Mouse (Mus musculus): ENCODE results near the gene Fscn1. TPM values are rescaled to one million over a fixed set of nuclear protein-coding genes. Genes with fewer than 3 reads are reported as not detected.

Gene Fscn1
- 230 and 247 TPM in 2 replicates for polyA plus RNA-seq (2014; fragmentation: Nextera tagmentation; extraction: Ambion mirVana)

DNA sequence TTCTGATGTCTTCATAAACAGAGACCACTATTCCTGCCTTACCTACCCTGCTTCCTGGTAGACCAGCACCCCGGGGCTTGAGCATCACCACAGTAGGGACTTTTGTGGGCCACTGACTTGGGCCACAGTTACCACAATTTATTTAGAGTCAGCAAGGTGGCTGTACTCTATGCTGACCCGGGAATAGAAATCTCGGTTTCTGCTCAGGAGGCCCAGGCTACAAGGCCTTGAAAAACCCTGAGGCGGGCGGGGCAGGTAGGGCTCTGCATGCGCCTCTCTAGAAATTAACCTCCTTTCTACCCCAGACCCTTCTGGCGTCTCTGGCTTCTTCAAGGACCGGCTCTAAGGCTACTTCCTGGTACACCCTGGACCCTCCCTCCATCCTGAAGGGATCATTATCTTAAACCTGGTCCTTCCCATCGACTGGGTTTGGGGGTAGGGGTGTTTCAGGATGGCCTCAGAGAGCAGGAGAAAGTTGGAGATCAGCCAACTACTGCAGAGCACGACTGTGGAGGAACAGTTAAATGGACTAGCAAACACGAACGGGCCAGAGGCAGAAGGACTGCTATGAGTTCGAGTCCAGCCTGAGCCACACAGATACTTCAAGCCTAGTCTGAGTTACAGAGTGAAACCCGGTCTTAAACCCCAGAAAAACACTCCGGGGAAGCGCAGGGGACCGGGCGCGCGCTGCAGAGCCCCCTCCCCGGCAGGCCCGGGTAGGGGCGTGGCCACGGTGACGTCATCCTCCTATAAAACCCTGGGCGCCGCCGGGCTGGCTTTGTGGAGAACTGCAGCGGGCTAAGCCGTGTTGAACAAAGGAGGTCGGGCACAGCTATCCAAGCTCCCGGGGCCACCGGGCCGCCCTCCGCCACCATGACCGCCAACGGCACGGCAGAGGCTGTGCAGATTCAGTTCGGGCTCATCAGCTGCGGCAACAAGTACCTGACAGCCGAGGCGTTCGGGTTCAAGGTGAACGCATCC, at the start of gene Fscn1:
Gene Fscn1 (plus strand): TSS at position 768 of the 981 bp plus-strand sequence.
- DNase-seq (ENCODE audit: low spot score): peak; percentile 99
- Histone ChIP-seq H3K9me3 (ENCODE audit: control insufficient read depth, low read length) (no peaks in the 10 kb centered on the region), H3K36me3 (ENCODE audit: control insufficient read depth, insufficient read depth, low read length) (0 out of 2 replicates have a peak, but pooled peaks cover 7% of the 10 kb centered on the region), H3K4me2 (ENCODE audit: low read length) (peak within 1 kb of the TSS; percentile 72), H3K27ac (ENCODE audit: low read depth) (peak within 1 kb of the TSS; percentile 96), H3K4me1 (replicated peaks; ENCODE audit: control insufficient read depth, insufficient read depth, low read length) (peaks cover 21% of the 10 kb centered on the region), H3K4me3 (ENCODE audit: low read depth, low read length) (peak within 1 kb of the TSS; percentile 99), H3K27me3 (replicated peaks; ENCODE audit: control insufficient read depth, insufficient read depth, low read length) (no peaks in the 10 kb centered on the region), H3K9ac (ENCODE audit: low read length) (peak within 1 kb of the TSS; percentile 98)
- WGBS: 6% methylated on average over 44 of the region's 44 CpGs
- ATAC-seq (replicated peaks; ENCODE audit: low FRiP score, low TSS enrichment, low read depth): peak; percentile 71

DNA sequence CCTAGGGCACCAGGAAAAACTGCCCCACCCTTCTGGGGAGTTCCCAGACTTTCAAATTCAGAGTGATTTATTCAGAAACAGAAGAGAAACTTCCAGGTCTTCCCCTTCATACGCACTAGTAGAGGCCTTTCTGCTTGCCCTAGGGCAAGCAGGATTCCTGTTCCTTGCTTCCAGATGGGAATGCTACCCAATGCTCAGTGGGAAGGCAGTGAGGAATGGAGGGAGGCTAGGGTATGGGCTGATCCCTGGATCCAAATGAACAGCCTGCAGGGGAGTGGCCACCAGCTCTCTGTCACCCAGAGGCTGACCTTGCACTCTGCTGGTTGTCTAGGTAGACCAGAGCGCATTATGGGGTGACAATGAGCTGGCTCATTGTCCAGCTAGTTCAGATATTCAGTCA, 48.5 kb upstream of the Fscn1 start:
- H3K27ac ChIP-seq (ENCODE audit: low read depth): no peak overlapping the region
- WGBS: 81% methylated on average over 2 of the region's 2 CpGs
- no peaks in the 10 kb centered on the region for H3K27me3 ChIP-seq (replicated peaks; ENCODE audit: control insufficient read depth, insufficient read depth, low read length)
- H3K4me2 ChIP-seq (ENCODE audit: low read length): no peak overlapping the region
- no peaks in the 10 kb centered on the region for H3K36me3 ChIP-seq (ENCODE audit: control insufficient read depth, insufficient read depth, low read length)
- ATAC-seq (replicated peaks; ENCODE audit: low FRiP score, low TSS enrichment, low read depth): no peak
- no peak overlapping the region for H3K9ac ChIP-seq (ENCODE audit: low read length)
- DNase-seq (ENCODE audit: low spot score): no peak
- peaks cover 35% of the 10 kb centered on the region for H3K4me1 ChIP-seq (replicated peaks; ENCODE audit: control insufficient read depth, insufficient read depth, low read length)
- H3K9me3 ChIP-seq (ENCODE audit: control insufficient read depth, low read length): no peaks in the 10 kb centered on the region
- no peak overlapping the region for H3K4me3 ChIP-seq (ENCODE audit: low read depth, low read length)

- H3K9ac ChIP-seq (ENCODE audit: low read length): no peak overlapping the region
- H3K4me1 ChIP-seq (replicated peaks; ENCODE audit: control insufficient read depth, insufficient read depth, low read length): peaks cover 31% of the 10 kb centered on the region
- H3K4me2 ChIP-seq (ENCODE audit: low read length): no peak overlapping the region
- no peak overlapping the region for H3K27ac ChIP-seq (ENCODE audit: low read depth)
- ATAC-seq (replicated peaks; ENCODE audit: low FRiP score, low TSS enrichment, low read depth): no peak
- H3K27me3 ChIP-seq (replicated peaks; ENCODE audit: control insufficient read depth, insufficient read depth, low read length): no peaks in the 10 kb centered on the region
- no peak overlapping the region for H3K4me3 ChIP-seq (ENCODE audit: low read depth, low read length)
- DNase-seq (ENCODE audit: low spot score): no peak
- 92% methylated on average over 3 of the region's 3 CpGs for WGBS
- no peaks in the 10 kb centered on the region for H3K36me3 ChIP-seq (ENCODE audit: control insufficient read depth, insufficient read depth, low read length)
- H3K9me3 ChIP-seq (ENCODE audit: control insufficient read depth, low read length): no peaks in the 10 kb centered on the region
These were observed 47.8 kb upstream of the Fscn1 start for GRCm38 (mm10) chr5:142912320-142912719.

DNA sequence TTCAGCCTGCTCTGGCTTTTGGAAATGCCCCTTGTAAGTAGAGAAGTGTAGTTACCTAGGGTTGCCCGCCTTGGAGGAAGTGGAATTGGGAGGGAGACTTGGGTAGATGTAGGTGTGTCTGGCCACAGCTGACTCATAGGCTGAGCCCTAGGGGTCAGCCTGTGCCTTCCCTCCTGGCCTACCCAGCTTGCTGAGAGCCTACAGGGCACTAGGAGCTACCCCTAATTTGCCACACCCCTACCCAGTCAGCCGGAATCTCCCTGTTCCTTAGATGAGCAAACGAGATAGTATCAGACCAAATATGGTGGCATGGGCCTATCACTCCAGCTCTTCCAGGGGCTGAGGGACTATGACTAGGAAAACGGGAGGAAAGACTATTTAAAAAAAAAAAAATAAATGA, 47.4 kb upstream of the Fscn1 start:
- Histone ChIP-seq H3K4me3 (ENCODE audit: low read depth, low read length) (no peak overlapping the region), H3K27ac (ENCODE audit: low read depth) (no peak overlapping the region), H3K9ac (ENCODE audit: low read length) (no peak overlapping the region), H3K27me3 (replicated peaks; ENCODE audit: control insufficient read depth, insufficient read depth, low read length) (no peaks in the 10 kb centered on the region), H3K36me3 (ENCODE audit: control insufficient read depth, insufficient read depth, low read length) (no peaks in the 10 kb centered on the region), H3K4me1 (replicated peaks; ENCODE audit: control insufficient read depth, insufficient read depth, low read length) (peaks cover 26% of the 10 kb centered on the region), H3K9me3 (ENCODE audit: control insufficient read depth, low read length) (no peaks in the 10 kb centered on the region), H3K4me2 (ENCODE audit: low read length) (no peak overlapping the region)
- no peak for DNase-seq (ENCODE audit: low spot score)
- 80% methylated on average over 4 of the region's 4 CpGs for WGBS
- ATAC-seq (replicated peaks; ENCODE audit: low FRiP score, low TSS enrichment, low read depth): no peak

- Histone ChIP-seq H3K36me3 (ENCODE audit: control insufficient read depth, insufficient read depth, low read length) (no peaks in the 10 kb centered on the region), H3K4me3 (ENCODE audit: low read depth, low read length) (no peak overlapping the region), H3K4me2 (ENCODE audit: low read length) (no peak overlapping the region), H3K4me1 (replicated peaks; ENCODE audit: control insufficient read depth, insufficient read depth, low read length) (peaks cover 6% of the 10 kb centered on the region), H3K9me3 (ENCODE audit: control insufficient read depth, low read length) (no peaks in the 10 kb centered on the region), H3K27ac (ENCODE audit: low read depth) (no peak overlapping the region), H3K9ac (ENCODE audit: low read length) (no peak overlapping the region), H3K27me3 (replicated peaks; ENCODE audit: control insufficient read depth, insufficient read depth, low read length) (no peaks in the 10 kb centered on the region)
- no peak for DNase-seq (ENCODE audit: low spot score)
- no peak for ATAC-seq (replicated peaks; ENCODE audit: low FRiP score, low TSS enrichment, low read depth)
- 77% methylated on average over 11 of the region's 11 CpGs for WGBS
These were observed 44.9 kb upstream of the Fscn1 start for GRCm38 (mm10) chr5:142915231-142915630.

DNA sequence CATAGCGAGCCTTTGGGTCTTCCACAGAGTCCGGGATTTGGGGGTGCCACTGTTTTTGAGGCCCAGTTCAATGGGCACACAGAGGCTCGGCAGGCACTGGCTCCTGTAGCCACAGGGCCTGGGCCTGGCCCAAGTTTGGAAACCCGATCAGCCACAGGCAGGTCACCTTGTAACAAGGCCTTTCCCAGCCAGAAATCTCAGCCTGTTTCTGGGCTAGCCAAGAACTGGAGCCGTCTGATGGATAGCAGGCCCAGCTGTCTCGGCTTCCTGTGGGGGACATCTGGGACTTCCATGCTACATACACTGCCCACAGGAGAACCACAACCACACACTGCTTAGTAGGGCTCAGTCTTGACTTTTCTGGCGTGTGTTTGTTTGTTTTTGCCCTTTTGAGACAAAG, 43.5 kb upstream of the Fscn1 start:
- 81% methylated on average over 7 of the region's 7 CpGs for WGBS
- H3K9me3 ChIP-seq (ENCODE audit: control insufficient read depth, low read length): no peaks in the 10 kb centered on the region
- H3K4me1 ChIP-seq (replicated peaks; ENCODE audit: control insufficient read depth, insufficient read depth, low read length): peaks cover 2% of the 10 kb centered on the region; the same call in 1 of the 2 replicates
- H3K27ac ChIP-seq (ENCODE audit: low read depth): no peak overlapping the region
- no peak overlapping the region for H3K9ac ChIP-seq (ENCODE audit: low read length)
- no peak for ATAC-seq (replicated peaks; ENCODE audit: low FRiP score, low TSS enrichment, low read depth)
- no peak overlapping the region for H3K4me2 ChIP-seq (ENCODE audit: low read length)
- no peaks in the 10 kb centered on the region for H3K36me3 ChIP-seq (ENCODE audit: control insufficient read depth, insufficient read depth, low read length)
- H3K4me3 ChIP-seq (ENCODE audit: low read depth, low read length): no peak overlapping the region
- no peak for DNase-seq (ENCODE audit: low spot score)
- no peaks in the 10 kb centered on the region for H3K27me3 ChIP-seq (replicated peaks; ENCODE audit: control insufficient read depth, insufficient read depth, low read length)

DNA sequence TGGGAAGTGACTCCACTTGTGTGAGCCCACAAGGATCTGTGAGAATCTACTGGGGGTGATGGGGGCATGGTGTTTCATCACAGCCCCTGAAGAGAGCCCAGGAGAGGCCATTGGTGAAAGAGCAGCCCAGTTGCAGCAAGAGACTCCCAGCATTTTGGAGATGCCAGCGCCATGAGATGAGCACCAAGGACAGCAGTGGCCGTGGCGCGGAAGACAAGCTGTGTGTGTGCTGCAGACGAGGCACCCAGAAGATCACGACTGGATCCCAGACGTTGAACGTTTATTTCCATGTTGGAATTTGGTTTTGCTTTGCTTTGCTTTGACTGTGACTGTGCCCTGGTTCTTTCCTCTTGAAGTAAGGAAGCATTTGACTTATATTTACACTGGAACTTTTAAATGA, 42.7 kb upstream of the Fscn1 start:
- Histone ChIP-seq H3K27me3 (replicated peaks; ENCODE audit: control insufficient read depth, insufficient read depth, low read length) (no peaks in the 10 kb centered on the region), H3K27ac (ENCODE audit: low read depth) (no peak overlapping the region), H3K4me2 (ENCODE audit: low read length) (no peak overlapping the region), H3K4me1 (replicated peaks; ENCODE audit: control insufficient read depth, insufficient read depth, low read length) (no peaks in the 10 kb centered on the region), H3K4me3 (ENCODE audit: low read depth, low read length) (no peak overlapping the region), H3K36me3 (ENCODE audit: control insufficient read depth, insufficient read depth, low read length) (no peaks in the 10 kb centered on the region), H3K9ac (ENCODE audit: low read length) (no peak overlapping the region), H3K9me3 (ENCODE audit: control insufficient read depth, low read length) (no peaks in the 10 kb centered on the region)
- ATAC-seq (replicated peaks; ENCODE audit: low FRiP score, low TSS enrichment, low read depth) (no peak), DNase-seq (ENCODE audit: low spot score) (no peak)
- WGBS: 86% methylated on average over 8 of the region's 8 CpGs

- Histone ChIP-seq H3K4me3 (ENCODE audit: low read depth, low read length) (no peak overlapping the region), H3K36me3 (ENCODE audit: control insufficient read depth, insufficient read depth, low read length) (no peaks in the 10 kb centered on the region), H3K27me3 (replicated peaks; ENCODE audit: control insufficient read depth, insufficient read depth, low read length) (no peaks in the 10 kb centered on the region), H3K4me1 (replicated peaks; ENCODE audit: control insufficient read depth, insufficient read depth, low read length) (no peaks in the 10 kb centered on the region), H3K27ac (ENCODE audit: low read depth) (peak overlapping the region; percentile 51), H3K4me2 (ENCODE audit: low read length) (no peak overlapping the region; the same call in 1 of the 2 replicates), H3K9me3 (ENCODE audit: control insufficient read depth, low read length) (no peaks in the 10 kb centered on the region), H3K9ac (ENCODE audit: low read length) (no peak overlapping the region)
- 46% methylated on average over 6 of the region's 8 CpGs for WGBS
- peak; percentile 74 for DNase-seq (ENCODE audit: low spot score)
- ATAC-seq (replicated peaks; ENCODE audit: low FRiP score, low TSS enrichment, low read depth): peak; percentile 88
These were observed 39.7 kb upstream of the Fscn1 start for GRCm38 (mm10) chr5:142920311-142921073.
